Mouse (Mus musculus) heart, postnatal 0 days (tissue): Measurements from ENCODE around the gene Grik1. TPM values are rescaled to one million over a fixed set of nuclear protein-coding genes. Genes with fewer than 3 reads are reported as not detected.

Experiments
- ATAC-seq: fragments of 200-750 bp; cut with Nextera tagmentation; 2 replicates; pipeline ENCODE4 v1.8.0; 2017; ENCODE audit warnings: low read depth, moderate number of reproducible peaks, moderate library complexity; ENCODE audit not compliant: insufficient read depth
- DNase-seq: peaks from one replicate; pipeline ENCODE4 v3.0.0-alpha.2; 2016; ENCODE audit warnings: low spot score
- H3K27ac ChIP-seq: fragments of 300-500 bp; sonication (generic); 2 replicates; pipeline ENCODE4 v1.5.1; 2014; ENCODE audit warnings: low read depth, mild to moderate bottlenecking
- H3K27me3 ChIP-seq: fragments of 300-500 bp; sonication (generic); 2 replicates; pipeline ENCODE4 v1.6.1; 2014; ENCODE audit warnings: low read length, mixed read lengths; ENCODE audit not compliant: control insufficient read depth, insufficient read depth
- H3K36me3 ChIP-seq: fragments of 300-500 bp; sonication (generic); replicated peaks from 2 replicates; pipeline ENCODE4 v1.6.1; 2014; ENCODE audit warnings: low read length, mixed read lengths; ENCODE audit not compliant: control insufficient read depth, insufficient read depth
- H3K4me1 ChIP-seq: fragments of 300-500 bp; sonication (generic); 2 replicates; pipeline ENCODE4 v1.6.1; 2014; ENCODE audit warnings: antibody characterized with exemption; ENCODE audit not compliant: control insufficient read depth, insufficient read depth
- H3K4me2 ChIP-seq: fragments of 300-500 bp; sonication (generic); 2 replicates; pipeline ENCODE4 v1.6.1; 2014; ENCODE audit warnings: low read depth, mild to moderate bottlenecking, low read length, moderate library complexity
- H3K4me3 ChIP-seq: fragments of 300-500 bp; sonication (generic); 2 replicates; pipeline ENCODE4 v1.5.1; 2014; ENCODE audit warnings: low read depth, low read length
- H3K9ac ChIP-seq: fragments of 300-500 bp; sonication (generic); replicated peaks from 2 replicates; pipeline ENCODE4 v1.6.1; 2014; ENCODE audit warnings: low read depth, low read length, mixed read lengths
- H3K9me3 ChIP-seq: fragments of 300-500 bp; sonication (generic); replicated peaks from 2 replicates; pipeline ENCODE4 v1.6.1; 2016; ENCODE audit warnings: low read length; ENCODE audit not compliant: control insufficient read depth
- CTCF ChIP-seq: IDR thresholded peaks from 2 replicates; pipeline ENCODE4 v1.5.1; 2016; ENCODE audit warnings: antibody characterized with exemption, control low read depth, low read depth
- EP300 ChIP-seq: IDR thresholded peaks from 2 replicates; pipeline ENCODE4 v1.6.1; 2016; ENCODE audit warnings: antibody characterized with exemption, low read depth
- WGBS: fragments of 180-500 bp; shearing (Covaris S2); extraction: QIAGEN DNeasy Blood & Tissue Kit; methylation state at CpG from one replicate; pipeline ENCODE4 v1.1.7; 2014; 5-methylcytosine and 5-hydroxymethylcytosine counted together
- polyA plus RNA-seq: library from polyadenylated mRNA; unstranded; fragments of >200 nt; fragmentation: Nextera tagmentation; extraction: Ambion mirVana; gene quantifications from 2 replicates; pipeline ENCODE4 v1.2.1, GENCODE M21; 2015
- total RNA-seq: library from RNA; depleted of rRNA; stranded (reverse); fragments of >200 nt; gene quantifications from 2 replicates; pipeline ENCODE4 v1.2.3, GENCODE M21; 2014; ENCODE audit warnings: low replicate concordance

Gene Grik1
- total and polyA plus RNA-seq, 2 experiments from 2014 or later = 0.12 to 0.27 TPM

GRCm38 (mm10) chr16:88048121-88048520 lies 241.9 kb downstream of the Grik1 start:
- TF ChIP-seq EP300 (no peak), CTCF (no peak)
- Histone ChIP-seq H3K36me3 (no peaks in the 10 kb centered on the region), H3K4me2 (no peak overlapping the region), H3K9me3 (no peaks in the 10 kb centered on the region), H3K4me1 (no peaks in the 10 kb centered on the region), H3K27ac (no peak overlapping the region), H3K27me3 (no peaks in the 10 kb centered on the region), H3K9ac (no peak overlapping the region), H3K4me3 (no peak overlapping the region)
- 72% methylated on average over 10 of the region's 10 CpGs for WGBS
- DNase-seq (no peak), ATAC-seq (no peak)

- H3K4me1 ChIP-seq = no peaks in the 10 kb centered on the region
- no peaks in the 10 kb centered on the region for H3K9me3 ChIP-seq
- TF ChIP-seq CTCF (no peak), EP300 (no peak)
- H3K4me2 ChIP-seq = no peak overlapping the region
- no peak overlapping the region for H3K4me3 ChIP-seq
- DNase-seq = no peak
- 93% methylated on average over 4 of the region's 4 CpGs for WGBS
- no peaks in the 10 kb centered on the region for H3K36me3 ChIP-seq
- no peak overlapping the region for H3K9ac ChIP-seq
- no peak for ATAC-seq
- no peaks in the 10 kb centered on the region for H3K27me3 ChIP-seq
- H3K27ac ChIP-seq = no peak overlapping the region
Measured at GRCm38 (mm10) chr16:88044321-88044720, 245.7 kb downstream of the Grik1 start.

DNA sequence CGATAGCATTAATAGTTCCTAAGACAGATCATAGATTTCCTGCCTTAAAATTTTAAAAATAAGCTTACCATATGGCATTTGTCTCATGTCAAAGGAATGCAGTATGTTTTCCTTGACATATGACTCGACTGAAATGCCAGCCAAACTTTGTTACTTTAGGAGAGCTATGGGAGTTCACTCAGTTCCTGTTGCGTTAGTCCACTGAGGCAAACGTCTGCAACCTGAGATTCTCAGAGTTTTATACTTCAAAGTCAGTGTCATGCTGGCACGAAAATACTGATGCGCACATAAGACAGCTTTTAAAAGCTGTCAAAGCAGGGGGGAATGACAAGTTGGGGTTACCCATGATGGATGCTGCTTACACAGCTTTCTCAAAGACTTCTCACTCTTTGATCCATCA lies 247.6 kb downstream of the Grik1 start:
- no peak for TF ChIP-seq EP300
- no peak for TF ChIP-seq CTCF
- Histone ChIP-seq H3K27ac (no peak overlapping the region), H3K4me3 (no peak overlapping the region), H3K27me3 (no peaks in the 10 kb centered on the region), H3K36me3 (no peaks in the 10 kb centered on the region), H3K4me1 (no peaks in the 10 kb centered on the region), H3K4me2 (no peak overlapping the region), H3K9ac (no peak overlapping the region), H3K9me3 (no peaks in the 10 kb centered on the region)
- no peak for DNase-seq
- 43% methylated on average over 6 of the region's 6 CpGs for WGBS
- no peak for ATAC-seq

DNA sequence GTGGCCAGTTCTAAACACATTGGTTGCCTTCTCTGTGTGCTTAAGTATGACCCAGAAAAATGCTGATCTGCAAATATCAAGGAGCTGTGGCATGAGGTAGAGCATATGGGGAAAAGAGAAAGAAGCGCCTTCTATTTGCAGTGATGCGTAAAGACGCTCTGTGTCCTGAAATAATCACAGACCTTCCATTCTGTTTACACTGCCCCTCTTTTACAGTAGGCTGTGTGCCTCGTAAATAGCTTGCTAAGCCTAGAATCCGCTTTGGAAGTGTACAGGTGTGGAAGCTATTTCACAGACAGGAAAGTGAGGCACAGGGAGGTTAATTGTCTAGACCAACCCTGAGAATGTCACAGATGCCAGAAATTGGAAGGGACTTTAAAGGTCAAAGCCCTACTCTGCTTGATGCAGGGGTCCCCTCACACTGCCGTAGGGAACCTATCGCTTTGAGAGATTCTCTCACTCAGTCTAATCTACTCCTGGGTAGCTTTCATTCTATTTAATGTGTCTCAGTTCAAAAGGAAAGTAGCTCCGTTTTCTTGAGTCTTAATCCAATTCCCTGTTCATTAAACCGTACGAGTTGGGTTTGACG lies 251.5 kb downstream of the Grik1 start:
- Histone ChIP-seq H3K4me3 (no peak overlapping the region), H3K27ac (no peak overlapping the region), H3K36me3 (no peaks in the 10 kb centered on the region), H3K4me1 (no peaks in the 10 kb centered on the region), H3K4me2 (no peak overlapping the region), H3K9me3 (no peaks in the 10 kb centered on the region), H3K9ac (no peak overlapping the region), H3K27me3 (no peaks in the 10 kb centered on the region)
- TF ChIP-seq EP300 = no peak
- TF ChIP-seq CTCF = no peak
- no peak for DNase-seq
- ATAC-seq = no peak
- 78% methylated on average over 11 of the region's 11 CpGs for WGBS

GRCm38 (mm10) chr16:87988805-87989204 lies 301.3 kb downstream of the Grik1 start:
- no peak overlapping the region for H3K4me3 ChIP-seq
- ATAC-seq = no peak
- no peaks in the 10 kb centered on the region for H3K27me3 ChIP-seq
- H3K9ac ChIP-seq = no peak overlapping the region
- H3K9me3 ChIP-seq = no peaks in the 10 kb centered on the region
- no peaks in the 10 kb centered on the region for H3K36me3 ChIP-seq
- H3K4me1 ChIP-seq = no peaks in the 10 kb centered on the region
- TF ChIP-seq EP300 (no peak), CTCF (no peak)
- DNase-seq = no peak
- H3K27ac ChIP-seq = no peak overlapping the region
- WGBS = 39% methylated on average over 2 of the region's 2 CpGs
- no peak overlapping the region for H3K4me2 ChIP-seq

GRCm38 (mm10) chr16:87984201-87984870 lies 305.7 kb downstream of the Grik1 start:
- Histone ChIP-seq H3K4me1 (no peaks in the 10 kb centered on the region), H3K27ac (no peak overlapping the region), H3K4me2 (no peak overlapping the region), H3K9ac (no peak overlapping the region), H3K36me3 (no peaks in the 10 kb centered on the region), H3K4me3 (no peak overlapping the region), H3K9me3 (no peaks in the 10 kb centered on the region), H3K27me3 (no peaks in the 10 kb centered on the region)
- no peak for ATAC-seq
- no peak for TF ChIP-seq CTCF
- no peak for TF ChIP-seq EP300
- DNase-seq = no peak
